Mouse (Mus musculus) limb, embryonic 13.5 days (tissue): ENCODE data around the gene Coa3. TPM values are rescaled to one million over a fixed set of nuclear protein-coding genes. Genes with fewer than 3 reads are reported as not detected.
A peak's percentile ranks its signal among the peaks of the same experiment; 100 is the strongest.

ENCODE experiments used
- ATAC-seq: fragments of 200-750 bp; cut with Nextera tagmentation; 2 replicates; pipeline ENCODE4 v1.8.0; 2017; ENCODE audit warnings: low read depth, moderate number of reproducible peaks, moderate TSS enrichment; ENCODE audit not compliant: low FRiP score
- H3K27ac ChIP-seq: fragments of 300-500 bp; sonication (generic); 2 replicates; pipeline ENCODE4 v1.5.1; 2015; ENCODE audit warnings: inconsistent platforms, mild to moderate bottlenecking, moderate library complexity
- H3K27me3 ChIP-seq: fragments of 300-500 bp; sonication (generic); 2 replicates; pipeline ENCODE4 v1.6.1; 2015; ENCODE audit warnings: mild to moderate bottlenecking, inconsistent platforms
- H3K36me3 ChIP-seq: fragments of 300-500 bp; sonication (generic); 2 replicates; pipeline ENCODE4 v1.6.1; 2015; ENCODE audit warnings: inconsistent platforms, mild to moderate bottlenecking, moderate library complexity
- H3K4me1 ChIP-seq: fragments of 300-500 bp; sonication (generic); 2 replicates; pipeline ENCODE4 v1.6.1; 2015; ENCODE audit warnings: inconsistent platforms
- H3K4me2 ChIP-seq: fragments of 300-500 bp; sonication (generic); replicated peaks from 2 replicates; pipeline ENCODE4 v1.6.1; 2015; ENCODE audit warnings: inconsistent platforms, mild to moderate bottlenecking, moderate library complexity
- H3K4me3 ChIP-seq: fragments of 300-500 bp; sonication (generic); 2 replicates; pipeline ENCODE4 v1.5.1; 2015; ENCODE audit warnings: moderate library complexity, mild to moderate bottlenecking, inconsistent platforms
- H3K9ac ChIP-seq: fragments of 300-500 bp; sonication (generic); 2 replicates; pipeline ENCODE4 v1.6.1; 2015; ENCODE audit warnings: mild to moderate bottlenecking, inconsistent platforms
- H3K9me3 ChIP-seq: fragments of 300-500 bp; sonication (generic); 2 replicates; pipeline ENCODE4 v1.6.1; 2016; ENCODE audit warnings: inconsistent platforms
- WGBS: fragments of 180-500 bp; shearing (Covaris S2); methylation state at CpG from one replicate; pipeline ENCODE4 v1.1.7; 2015; 5-methylcytosine and 5-hydroxymethylcytosine counted together
- polyA plus RNA-seq: library from polyadenylated mRNA; unstranded; fragments of >200 nt; fragmentation: Nextera tagmentation; extraction: Ambion mirVana; gene quantifications from 2 replicates; pipeline ENCODE4 v1.2.1, GENCODE M21; 2015

The Coa3 gene
- polyA plus RNA-seq, 1 experiment from 2014 or later = 175 TPM

- Histone ChIP-seq H3K4me1 (peaks cover 61% of the 10 kb centered on the region), H3K9me3 (no peaks in the 10 kb centered on the region), H3K4me3 (peak overlapping the region; percentile 62), H3K4me2 (peak overlapping the region; percentile 99), H3K27ac (peak overlapping the region; percentile 83; the same call in 1 of the 2 replicates), H3K27me3 (peaks cover 46% of the 10 kb centered on the region), H3K9ac (peak overlapping the region; percentile 84), H3K36me3 (peaks cover 27% of the 10 kb centered on the region)
- no peak; the same call in 1 of the 2 replicates for ATAC-seq
- under 1% methylated on average over 30 of the region's 30 CpGs for WGBS
These were observed 18.0 kb downstream of the Coa3 start for GRCm38 (mm10) chr11:101260826-101261380.

DNA sequence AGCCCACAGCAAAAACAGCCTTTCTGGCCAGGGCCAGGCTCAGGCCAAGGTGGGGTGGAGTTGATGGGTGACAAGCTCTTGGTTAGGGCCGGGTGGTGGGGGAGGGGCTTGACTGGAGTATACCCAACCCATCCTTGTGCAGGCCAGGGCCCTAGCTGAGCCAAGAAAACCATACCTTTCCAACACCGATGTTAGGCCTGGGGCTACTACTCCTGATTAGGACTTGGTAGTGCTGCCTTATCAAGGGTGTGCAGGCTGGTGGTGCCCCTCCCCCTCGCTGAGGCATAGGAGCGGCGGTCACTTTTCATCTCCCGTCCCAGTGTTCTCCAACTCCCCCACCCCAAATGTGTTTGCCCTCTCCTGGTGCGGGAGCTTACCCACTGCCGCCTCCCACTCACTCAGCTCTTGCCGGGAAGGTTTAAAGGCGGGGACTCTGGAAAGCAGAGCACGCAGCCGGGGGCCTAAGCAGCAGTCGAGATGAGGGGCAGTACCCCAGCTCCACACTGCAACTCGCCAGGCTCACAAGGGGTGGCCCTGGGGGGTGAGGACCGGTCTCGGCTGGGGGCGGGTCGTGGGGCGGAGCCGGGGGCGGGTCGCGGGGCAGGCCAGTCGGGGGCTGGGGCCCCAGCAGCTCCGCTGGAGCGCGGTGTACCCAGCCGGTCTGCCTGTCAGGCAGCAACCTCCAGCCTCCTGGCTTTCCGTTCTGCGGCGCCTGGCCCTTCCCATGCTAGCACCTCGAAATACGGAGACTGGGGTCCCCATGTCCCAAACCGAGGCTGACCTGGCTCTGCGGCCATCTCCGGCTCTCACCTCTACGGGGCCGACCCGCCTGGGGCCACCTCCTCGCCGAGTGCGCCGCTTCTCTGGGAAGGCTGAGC is 18.7 kb downstream of the Coa3 start, which contains the start of gene Wnk4:
TSS of gene Wnk4 (plus strand) at position 620 of the 878 bp plus-strand sequence.
- WGBS = under 1% methylated on average over 41 of the region's 43 CpGs
- peak within 1 kb of the TSS; percentile 83 for H3K27ac ChIP-seq
- H3K4me1 ChIP-seq = peaks cover 58% of the 10 kb centered on the region
- H3K4me3 ChIP-seq = peak within 1 kb of the TSS; percentile 62
- H3K36me3 ChIP-seq = peaks cover 28% of the 10 kb centered on the region
- H3K27me3 ChIP-seq = peaks cover 39% of the 10 kb centered on the region
- H3K4me2 ChIP-seq = peak within 1 kb of the TSS; percentile 99
- peak; percentile 88 for ATAC-seq
- H3K9ac ChIP-seq = peak within 1 kb of the TSS; percentile 84
- H3K9me3 ChIP-seq = no peaks in the 10 kb centered on the region

- H3K4me2 ChIP-seq = peak overlapping the region; percentile 99
- H3K9ac ChIP-seq = peak overlapping the region; percentile 84; the same call in 1 of the 2 replicates
- peaks cover 28% of the 10 kb centered on the region for H3K36me3 ChIP-seq
- H3K4me1 ChIP-seq = peaks cover 57% of the 10 kb centered on the region
- H3K27ac ChIP-seq = peak overlapping the region; percentile 83
- WGBS = 27% methylated on average over 6 of the region's 6 CpGs
- no peak for ATAC-seq
- no peaks in the 10 kb centered on the region for H3K9me3 ChIP-seq
- H3K4me3 ChIP-seq = peak overlapping the region; percentile 62
- H3K27me3 ChIP-seq = peaks cover 31% of the 10 kb centered on the region
These were observed 19.6 kb downstream of the Coa3 start for GRCm38 (mm10) chr11:101259261-101259712.

- 90% methylated on average over 13 of the region's 13 CpGs for WGBS
These were observed 22.8 kb downstream of the Coa3 start for GRCm38 (mm10) chr11:101255826-101256775.

DNA sequence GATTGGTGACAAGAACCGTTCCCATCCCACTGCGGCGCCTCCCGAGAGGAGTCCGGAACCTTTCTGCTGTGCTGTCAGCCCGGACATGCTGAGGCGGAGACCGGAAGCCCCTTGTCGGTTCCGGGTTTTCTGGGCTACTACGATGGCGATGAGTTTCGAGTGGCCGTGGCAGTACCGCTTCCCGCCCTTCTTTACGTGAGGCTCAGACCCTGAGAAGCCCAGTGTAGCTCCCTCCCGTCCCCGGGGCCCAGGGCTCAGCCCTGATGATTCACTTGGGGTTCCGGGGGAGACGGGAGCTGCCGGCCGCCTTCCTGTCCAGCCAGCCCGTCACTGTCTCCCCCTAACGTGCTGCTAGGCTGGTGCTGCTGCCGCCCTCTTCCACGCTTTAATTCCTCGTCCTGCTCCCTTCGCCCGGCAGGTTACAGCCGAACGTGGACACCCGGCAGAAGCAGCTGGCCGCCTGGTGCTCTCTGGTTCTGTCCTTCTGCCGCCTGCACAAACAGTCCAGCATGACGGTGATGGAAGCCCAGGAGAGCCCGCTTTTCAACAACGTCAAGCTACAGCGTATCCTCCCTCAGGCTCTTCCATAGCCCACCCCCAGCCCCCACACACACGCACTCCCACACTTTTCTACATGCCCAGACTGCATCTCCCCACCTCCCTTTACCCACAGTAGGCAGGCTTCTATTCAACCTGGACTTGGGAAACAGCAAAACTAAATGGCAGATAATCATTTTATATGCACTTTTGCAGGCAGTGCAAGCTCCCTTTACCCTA is 25.1 kb downstream of the Coa3 start, which contains the start of gene Vps25:
TSS of gene Vps25 (plus strand) at position 95 of the 777 bp plus-strand sequence.
- under 1% methylated on average over 40 of the region's 40 CpGs for WGBS
- ATAC-seq = peak; percentile 79

More at GRCm38 (mm10) chr11:101255826-101256775, 22.8 kb downstream of the Coa3 start:
- Histone ChIP-seq H3K27me3 (peaks cover 1% of the 10 kb centered on the region; the same call in 1 of the 2 replicates), H3K27ac (no peak overlapping the region), H3K36me3 (peaks cover 28% of the 10 kb centered on the region), H3K9me3 (no peaks in the 10 kb centered on the region), H3K4me3 (no peak overlapping the region), H3K9ac (no peak overlapping the region), H3K4me1 (peaks cover 41% of the 10 kb centered on the region), H3K4me2 (no peak overlapping the region)
- ATAC-seq = no peak

GRCm38 (mm10) chr11:101252941-101253340 is 26.0 kb downstream of the Coa3 start:
- no peak for ATAC-seq
- H3K9me3 ChIP-seq = no peaks in the 10 kb centered on the region
- peak overlapping the region; percentile 89 for H3K4me3 ChIP-seq
- peaks cover 14% of the 10 kb centered on the region for H3K36me3 ChIP-seq
- H3K4me1 ChIP-seq = peaks cover 20% of the 10 kb centered on the region
- H3K27ac ChIP-seq = peak overlapping the region; percentile 88
- no peaks in the 10 kb centered on the region for H3K27me3 ChIP-seq
- H3K4me2 ChIP-seq = peak overlapping the region; percentile 78
- 14% methylated on average over 7 of the region's 7 CpGs for WGBS
- H3K9ac ChIP-seq = peak overlapping the region; percentile 93

More for the DNA sequence above, 25.1 kb downstream of the Coa3 start, which contains the start of gene Vps25:
- H3K36me3 ChIP-seq = peaks cover 22% of the 10 kb centered on the region
- H3K27me3 ChIP-seq = no peaks in the 10 kb centered on the region
- peak within 1 kb of the TSS; percentile 93 for H3K9ac ChIP-seq
- H3K4me3 ChIP-seq = peak within 1 kb of the TSS; percentile 89
- peak within 1 kb of the TSS; percentile 88 for H3K27ac ChIP-seq
- H3K4me2 ChIP-seq = peak within 1 kb of the TSS; percentile 78
- peaks cover 22% of the 10 kb centered on the region for H3K4me1 ChIP-seq
- H3K9me3 ChIP-seq = no peaks in the 10 kb centered on the region

DNA sequence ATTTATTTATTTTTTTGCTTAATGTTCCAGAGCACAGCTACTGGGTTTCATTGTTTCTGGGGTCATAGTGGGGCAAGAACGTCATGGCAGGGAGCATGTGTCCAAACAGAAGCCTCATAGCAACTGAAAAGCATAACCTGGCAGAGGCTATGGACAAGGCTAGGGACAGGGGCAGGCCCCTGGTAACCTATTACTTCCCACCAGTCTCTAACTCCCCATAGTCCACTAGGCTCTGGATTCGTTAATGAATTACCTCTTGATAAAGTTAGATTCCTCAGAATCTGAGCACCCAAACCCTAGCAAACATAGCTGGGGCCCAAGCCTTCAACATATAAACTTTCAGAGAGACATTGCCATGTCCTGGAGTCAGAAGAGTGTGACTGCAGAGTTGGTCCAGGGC is 27.9 kb downstream of the Coa3 start:
- no peak for ATAC-seq
- H3K27ac ChIP-seq = no peak overlapping the region
- peaks cover 14% of the 10 kb centered on the region for H3K27me3 ChIP-seq
- no peak overlapping the region for H3K4me2 ChIP-seq
- no peak overlapping the region for H3K9ac ChIP-seq
- no peaks in the 10 kb centered on the region for H3K9me3 ChIP-seq
- no peak overlapping the region for H3K4me3 ChIP-seq
- peaks cover 30% of the 10 kb centered on the region for H3K4me1 ChIP-seq
- WGBS = 75% methylated on average over 2 of the region's 2 CpGs
- H3K36me3 ChIP-seq = peaks cover 2% of the 10 kb centered on the region

- no peaks in the 10 kb centered on the region for H3K36me3 ChIP-seq
- H3K27ac ChIP-seq = no peak overlapping the region
- WGBS = 29% methylated on average over 14 of the region's 14 CpGs
- H3K4me1 ChIP-seq = peaks cover 39% of the 10 kb centered on the region
- no peak overlapping the region for H3K9ac ChIP-seq
- H3K27me3 ChIP-seq = peaks cover 14% of the 10 kb centered on the region
- no peak overlapping the region for H3K4me3 ChIP-seq
- no peaks in the 10 kb centered on the region for H3K9me3 ChIP-seq
- H3K4me2 ChIP-seq = peak overlapping the region; percentile 98; the same call in 1 of the 2 replicates
- no peak for ATAC-seq
These were observed 30.5 kb downstream of the Coa3 start for GRCm38 (mm10) chr11:101248258-101248994.

GRCm38 (mm10) chr11:101247521-101248030 is 31.3 kb downstream of the Coa3 start:
- Histone ChIP-seq H3K27ac (no peak overlapping the region), H3K27me3 (peaks cover 14% of the 10 kb centered on the region), H3K4me2 (peak overlapping the region; percentile 98), H3K9me3 (no peaks in the 10 kb centered on the region), H3K4me1 (peaks cover 34% of the 10 kb centered on the region), H3K9ac (no peak overlapping the region; the same call in 1 of the 2 replicates), H3K4me3 (peak overlapping the region; percentile 64; the same call in 1 of the 2 replicates), H3K36me3 (no peaks in the 10 kb centered on the region)
- 85% methylated on average over 6 of the region's 6 CpGs for WGBS
- no peak for ATAC-seq

DNA sequence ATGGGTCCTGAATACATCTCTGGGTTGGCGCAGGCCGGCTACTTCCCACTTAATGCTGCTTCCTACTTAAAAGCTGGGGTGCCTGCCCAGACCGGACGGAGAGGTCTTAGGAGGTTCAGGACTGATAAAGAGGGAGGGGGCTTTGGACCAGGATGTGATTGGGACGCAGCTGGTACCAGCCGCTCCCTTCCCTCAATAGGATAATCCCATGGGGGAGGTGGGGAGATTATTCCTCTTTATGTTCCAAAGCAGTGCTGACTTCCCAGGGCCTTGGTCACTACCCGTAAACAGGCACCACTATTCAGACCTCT is 32.3 kb downstream of the Coa3 start:
- Histone ChIP-seq H3K4me1 (peaks cover 32% of the 10 kb centered on the region), H3K27me3 (peaks cover 14% of the 10 kb centered on the region), H3K27ac (peak overlapping the region; percentile 55; the same call in 1 of the 2 replicates), H3K36me3 (no peaks in the 10 kb centered on the region), H3K9me3 (no peaks in the 10 kb centered on the region), H3K9ac (peak overlapping the region; percentile 77), H3K4me3 (peak overlapping the region; percentile 64), H3K4me2 (peak overlapping the region; percentile 98)
- no peak; the same call in 1 of the 2 replicates for ATAC-seq
- WGBS = 6% methylated on average over 7 of the region's 7 CpGs
